Mouse (Mus musculus): ENCODE results near the gene Vav2. TPM values are rescaled to one million over a fixed set of nuclear protein-coding genes. Genes with fewer than 3 reads are reported as not detected.
A peak's percentile ranks its signal among the peaks of the same experiment; 100 is the strongest.

Vav2 gene
- polyA plus RNA-seq, 1 experiment from 2014 or later: 8.0 TPM

GRCm38 (mm10) chr2:27461881-27462660, 35.2 kb upstream of the Vav2 start:
- Histone ChIP-seq H3K9ac (replicated peaks) (no peak overlapping the region), H3K9me3 (no peaks in the 10 kb centered on the region), H3K27me3 (no peaks in the 10 kb centered on the region), H3K36me3 (peaks cover 100% of the 10 kb centered on the region), H3K4me3 (replicated peaks) (no peak overlapping the region), H3K27ac (no peak overlapping the region), H3K4me2 (no peak overlapping the region), H3K4me1 (replicated peaks) (no peaks in the 10 kb centered on the region)
- WGBS: 81% methylated on average over 4 of the region's 4 CpGs
- ATAC-seq (ENCODE audit: insufficient number of reproducible peaks, insufficient read depth, low FRiP score, low TSS enrichment, low read depth): no peak

- 62% methylated on average over 9 of the region's 9 CpGs for WGBS
- Histone ChIP-seq H3K9ac (replicated peaks) (no peak overlapping the region), H3K9me3 (no peaks in the 10 kb centered on the region), H3K4me2 (no peak overlapping the region), H3K4me3 (replicated peaks) (no peak overlapping the region), H3K27ac (no peak overlapping the region), H3K27me3 (no peaks in the 10 kb centered on the region), H3K4me1 (replicated peaks) (no peaks in the 10 kb centered on the region), H3K36me3 (peaks cover 100% of the 10 kb centered on the region)
- no peak for ATAC-seq (ENCODE audit: insufficient number of reproducible peaks, insufficient read depth, low FRiP score, low TSS enrichment, low read depth)
Observed at GRCm38 (mm10) chr2:27460651-27461050, 33.8 kb upstream of the Vav2 start.

- Histone ChIP-seq H3K27ac (no peak overlapping the region), H3K36me3 (peaks cover 100% of the 10 kb centered on the region), H3K9ac (replicated peaks) (no peak overlapping the region), H3K9me3 (no peaks in the 10 kb centered on the region), H3K4me2 (no peak overlapping the region), H3K27me3 (no peaks in the 10 kb centered on the region), H3K4me1 (replicated peaks) (no peaks in the 10 kb centered on the region), H3K4me3 (replicated peaks) (no peak overlapping the region)
- WGBS: 84% methylated on average over 5 of the region's 5 CpGs
- ATAC-seq (ENCODE audit: insufficient number of reproducible peaks, insufficient read depth, low FRiP score, low TSS enrichment, low read depth): no peak
Observed at GRCm38 (mm10) chr2:27460163-27460562, 33.3 kb upstream of the Vav2 start.

- no peak for ATAC-seq (ENCODE audit: insufficient number of reproducible peaks, insufficient read depth, low FRiP score, low TSS enrichment, low read depth)
- Histone ChIP-seq H3K36me3 (peaks cover 100% of the 10 kb centered on the region), H3K4me2 (no peak overlapping the region), H3K4me1 (replicated peaks) (no peaks in the 10 kb centered on the region), H3K9ac (replicated peaks) (no peak overlapping the region), H3K4me3 (replicated peaks) (no peak overlapping the region), H3K27ac (no peak overlapping the region), H3K27me3 (no peaks in the 10 kb centered on the region), H3K9me3 (no peaks in the 10 kb centered on the region)
- WGBS: 90% methylated on average over 7 of the region's 7 CpGs
Observed at GRCm38 (mm10) chr2:27459735-27460134, 32.9 kb upstream of the Vav2 start.

- no peak overlapping the region for H3K4me2 ChIP-seq
- no peaks in the 10 kb centered on the region for H3K9me3 ChIP-seq
- no peak overlapping the region for H3K9ac ChIP-seq (replicated peaks)
- H3K36me3 ChIP-seq: peaks cover 99% of the 10 kb centered on the region
- H3K4me1 ChIP-seq (replicated peaks): no peaks in the 10 kb centered on the region
- no peak overlapping the region for H3K4me3 ChIP-seq (replicated peaks)
- no peak for ATAC-seq (ENCODE audit: insufficient number of reproducible peaks, insufficient read depth, low FRiP score, low TSS enrichment, low read depth)
- H3K27ac ChIP-seq: no peak overlapping the region
- WGBS: 92% methylated on average over 14 of the region's 14 CpGs
- H3K27me3 ChIP-seq: no peaks in the 10 kb centered on the region
Observed at GRCm38 (mm10) chr2:27450226-27450625, 23.4 kb upstream of the Vav2 start.

GRCm38 (mm10) chr2:27447782-27448181, 20.9 kb upstream of the Vav2 start:
- Histone ChIP-seq H3K9me3 (no peaks in the 10 kb centered on the region), H3K4me1 (replicated peaks) (0 out of 2 replicates have a peak, but pooled peaks cover 10% of the 10 kb centered on the region), H3K36me3 (peaks cover 86% of the 10 kb centered on the region), H3K9ac (replicated peaks) (no peak overlapping the region), H3K4me2 (no peak overlapping the region), H3K27me3 (no peaks in the 10 kb centered on the region), H3K27ac (no peak overlapping the region), H3K4me3 (replicated peaks) (no peak overlapping the region)
- no peak for ATAC-seq (ENCODE audit: insufficient number of reproducible peaks, insufficient read depth, low FRiP score, low TSS enrichment, low read depth)
- WGBS: 84% methylated on average over 5 of the region's 5 CpGs

- peaks cover 11% of the 10 kb centered on the region; the same call in 1 of the 2 replicates for H3K4me1 ChIP-seq (replicated peaks)
- no peak overlapping the region for H3K9ac ChIP-seq (replicated peaks)
- H3K4me3 ChIP-seq (replicated peaks): no peak overlapping the region
- H3K4me2 ChIP-seq: no peak overlapping the region
- no peaks in the 10 kb centered on the region for H3K27me3 ChIP-seq
- peaks cover 76% of the 10 kb centered on the region for H3K36me3 ChIP-seq
- ATAC-seq (ENCODE audit: insufficient number of reproducible peaks, insufficient read depth, low FRiP score, low TSS enrichment, low read depth): no peak
- WGBS: 92% methylated on average over 8 of the region's 8 CpGs
- no peak overlapping the region for H3K27ac ChIP-seq
- H3K9me3 ChIP-seq: no peaks in the 10 kb centered on the region
Observed at GRCm38 (mm10) chr2:27446812-27447211, 20.0 kb upstream of the Vav2 start.

- H3K9me3 ChIP-seq: no peaks in the 10 kb centered on the region
- no peak overlapping the region for H3K4me3 ChIP-seq (replicated peaks)
- H3K36me3 ChIP-seq: peaks cover 67% of the 10 kb centered on the region
- no peak overlapping the region for H3K4me2 ChIP-seq
- WGBS: 92% methylated on average over 3 of the region's 3 CpGs
- no peak overlapping the region for H3K9ac ChIP-seq (replicated peaks)
- peaks cover 13% of the 10 kb centered on the region; the same call in 1 of the 2 replicates for H3K4me1 ChIP-seq (replicated peaks)
- no peak overlapping the region for H3K27ac ChIP-seq
- no peak for ATAC-seq (ENCODE audit: insufficient number of reproducible peaks, insufficient read depth, low FRiP score, low TSS enrichment, low read depth)
- H3K27me3 ChIP-seq: no peaks in the 10 kb centered on the region
Observed at GRCm38 (mm10) chr2:27445910-27446309, 19.1 kb upstream of the Vav2 start.

GRCm38 (mm10) chr2:27443450-27443708, 16.5 kb upstream of the Vav2 start:
- Histone ChIP-seq H3K27me3 (no peaks in the 10 kb centered on the region), H3K36me3 (peaks cover 42% of the 10 kb centered on the region), H3K4me1 (replicated peaks) (peaks cover 14% of the 10 kb centered on the region; the same call in 1 of the 2 replicates), H3K27ac (no peak overlapping the region), H3K9me3 (no peaks in the 10 kb centered on the region), H3K9ac (replicated peaks) (no peak overlapping the region), H3K4me3 (replicated peaks) (no peak overlapping the region), H3K4me2 (peak overlapping the region; percentile 87)
- ATAC-seq (ENCODE audit: insufficient number of reproducible peaks, insufficient read depth, low FRiP score, low TSS enrichment, low read depth): no peak
- 81% methylated on average over 5 of the region's 5 CpGs for WGBS

GRCm38 (mm10) chr2:27442708-27443449, 16.0 kb upstream of the Vav2 start:
- peak; percentile 45; the same call in 1 of the 2 replicates for ATAC-seq (ENCODE audit: insufficient number of reproducible peaks, insufficient read depth, low FRiP score, low TSS enrichment, low read depth)
- 35% methylated on average over 20 of the region's 20 CpGs for whole genome bisulfite sequencing

GRCm38 (mm10) chr2:27441767-27442707, 15.2 kb upstream of the Vav2 start, which contains the start of gene Brd3os:
TSS of gene Brd3os (plus strand) at chr2:27442324.
- peak within 1 kb of the TSS; percentile 71 for H3K9ac ChIP-seq (replicated peaks)
- peak within 1 kb of the TSS; percentile 35; the same call in 1 of the 2 replicates for H3K27ac ChIP-seq
- peak; percentile 85 for ATAC-seq (ENCODE audit: insufficient number of reproducible peaks, insufficient read depth, low FRiP score, low TSS enrichment, low read depth)
- H3K4me3 ChIP-seq (replicated peaks): peak within 1 kb of the TSS; percentile 71
- H3K36me3 ChIP-seq: peaks cover 28% of the 10 kb centered on the region
- 2% methylated on average over 36 of the region's 36 CpGs for WGBS
- peak within 1 kb of the TSS; percentile 87 for H3K4me2 ChIP-seq
- H3K4me1 ChIP-seq (replicated peaks): peaks cover 20% of the 10 kb centered on the region; the same call in 1 of the 2 replicates
- no peaks in the 10 kb centered on the region for H3K9me3 ChIP-seq
- H3K27me3 ChIP-seq: no peaks in the 10 kb centered on the region

More at GRCm38 (mm10) chr2:27442708-27443449, 16.0 kb upstream of the Vav2 start:
- peaks cover 19% of the 10 kb centered on the region; the same call in 1 of the 2 replicates for H3K4me1 ChIP-seq (replicated peaks)
- peak overlapping the region; percentile 87 for H3K4me2 ChIP-seq
- H3K4me3 ChIP-seq (replicated peaks): peak overlapping the region; percentile 71
- peaks cover 37% of the 10 kb centered on the region for H3K36me3 ChIP-seq
- no peaks in the 10 kb centered on the region for H3K27me3 ChIP-seq
- no peaks in the 10 kb centered on the region for H3K9me3 ChIP-seq
- peak overlapping the region; percentile 71 for H3K9ac ChIP-seq (replicated peaks)
- H3K27ac ChIP-seq: no peak overlapping the region
